Mouse (Mus musculus): ENCODE data around the gene Plxdc2.
"Not testable (repeated sequence)": the region's sequence is repeated elsewhere in the genome, so short reads cannot be mapped to it uniquely, and the experiment has no call there.

Plxdc2 gene

GRCm38 (mm10) chr2:16749302-16749909 is 393.3 kb downstream of the Plxdc2 start:
- in situ Hi-C loops (cut with MboI): no loop called here

GRCm38 (mm10) chr2:16757158-16757557 is 401.1 kb downstream of the Plxdc2 start:
- in situ Hi-C loops (cut with MboI): no loop called here

GRCm38 (mm10) chr2:16759766-16760165 is 403.7 kb downstream of the Plxdc2 start:
- in situ Hi-C loops (cut with MboI): no loop called here

GRCm38 (mm10) chr2:16769149-16769548 is 413.0 kb downstream of the Plxdc2 start:
- in situ Hi-C loops (cut with MboI): not testable (repeated sequence)

- in situ Hi-C loops (cut with MboI): no loop called here
Observed at GRCm38 (mm10) chr2:16773398-16774113, 417.5 kb downstream of the Plxdc2 start.

- in situ Hi-C loops (cut with MboI): no loop called here
Observed at GRCm38 (mm10) chr2:16774114-16774433, 418.0 kb downstream of the Plxdc2 start.

GRCm38 (mm10) chr2:16795283-16795682 is 439.2 kb downstream of the Plxdc2 start:
- in situ Hi-C loops (cut with MboI): no loop called here
